Mouse (Mus musculus) ES-E14 (cell line): ENCODE measurements at regions not wholly inside any gene's neighbourhood (a gene's known extent, or its start where the extent isn't known, plus 50 kb on each side); places are given as distances from the start of the nearest gene placed in this dataset.

Experiments used
- CHD2 ChIP-seq: IDR thresholded peaks from 2 replicates; pipeline ENCODE4 v1.6.1; 2014; ENCODE audit warnings: mild to moderate bottlenecking, low read depth, low read length, inconsistent platforms
- HCFC1 ChIP-seq: IDR thresholded peaks from 2 replicates; pipeline ENCODE4 v1.6.1; 2012; ENCODE audit warnings: low read length, inconsistent platforms, borderline replicate concordance; ENCODE audit not compliant: insufficient read depth
- ZC3H11A ChIP-seq: IDR thresholded peaks from 2 replicates; pipeline ENCODE4 v1.6.1; 2012; ENCODE audit warnings: low read depth, mild to moderate bottlenecking, inconsistent platforms, low read length, borderline replicate concordance
- ZNF384 ChIP-seq: IDR thresholded peaks from 2 replicates; pipeline ENCODE4 v1.6.1; 2012; ENCODE audit warnings: low read depth, low read length, inconsistent platforms

- no peak for TF ChIP-seq ZC3H11A
- TF ChIP-seq HCFC1, result no peak
- TF ChIP-seq ZNF384, result no peak
- no peak for TF ChIP-seq CHD2
These were observed 240.7 kb downstream of the Rps15a start for GRCm38 (mm10) chr7:117875241-117875640.
